Mouse (Mus musculus) adrenal gland (tissue): ENCODE measurements at regions not wholly inside any gene's neighbourhood (a gene's known extent, or its start where the extent isn't known, plus 50 kb on each side); places are given as distances from the start of the nearest gene placed in this dataset.

ENCODE experiments used
- intact Hi-C: fragments of 180-260 bp; cut with DNase I; formaldehyde crosslinking; loops from one replicate; pipeline ENCODE4 v1.15.1; 2025

DNA sequence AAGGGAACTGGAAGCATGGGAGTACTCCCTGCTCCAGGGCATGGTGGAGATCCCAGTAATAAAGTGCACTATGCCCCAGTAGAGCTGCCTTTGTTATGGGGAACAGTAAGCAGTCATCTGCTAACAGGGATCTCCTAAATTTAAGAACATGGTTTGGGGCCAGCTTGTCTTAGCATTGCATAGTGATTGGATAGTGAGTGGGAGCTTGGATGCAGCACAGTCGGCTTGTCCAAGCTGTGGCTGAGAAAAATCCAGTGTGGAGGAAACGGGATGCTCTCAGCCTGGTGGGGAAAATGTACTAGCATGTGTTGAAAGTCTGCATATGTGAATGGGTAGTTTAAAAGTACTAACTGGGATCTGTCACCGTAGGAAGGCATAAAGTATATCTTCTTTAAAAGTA is 326.6 kb upstream of the Apob start:
- intact Hi-C loops = no loop called here

- intact Hi-C loops = no loop called here
Observed at GRCm38 (mm10) chr12:7662027-7662426, 315.4 kb upstream of the Apob start.

GRCm38 (mm10) chr12:7670114-7670513 is 307.3 kb upstream of the Apob start:
- intact Hi-C loops = no loop called here

- intact Hi-C loops = no loop called here
Observed at GRCm38 (mm10) chr12:7670561-7670960, 306.9 kb upstream of the Apob start.

- intact Hi-C loops = no loop called here
Observed at GRCm38 (mm10) chr12:7691996-7692395, 285.5 kb upstream of the Apob start.

DNA sequence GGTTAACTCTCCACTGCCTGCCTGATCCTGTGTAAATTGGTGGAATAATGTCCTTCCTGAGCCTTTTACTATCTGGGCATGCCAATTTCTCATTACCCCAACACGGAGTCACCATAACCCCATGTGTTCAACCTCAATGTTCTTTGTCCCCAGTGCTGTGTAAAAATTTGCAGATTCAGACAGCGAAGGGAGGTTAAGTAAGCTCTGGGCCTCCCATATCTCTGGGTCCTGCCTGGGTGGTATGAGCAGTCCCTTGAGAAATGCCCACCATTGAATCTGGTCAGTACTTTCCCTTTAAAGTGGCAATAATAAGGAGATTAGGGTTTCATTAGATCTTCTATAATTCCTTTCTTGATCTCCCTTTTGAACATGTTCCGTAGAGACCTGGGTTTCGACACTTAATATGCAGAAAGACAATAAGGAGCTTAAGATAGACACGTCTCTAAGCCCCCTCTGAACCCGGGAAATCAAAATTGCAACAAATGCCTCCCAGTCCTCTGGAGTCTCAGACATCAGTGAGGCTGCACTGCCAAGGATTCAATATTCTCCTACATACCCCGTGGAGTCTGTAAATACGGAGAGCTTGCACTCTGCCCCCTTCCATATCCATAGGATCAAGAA is 279.0 kb upstream of the Apob start:
- intact Hi-C loops = no loop called here

- intact Hi-C loops = no loop called here
Observed at GRCm38 (mm10) chr12:7709102-7709501, 268.3 kb upstream of the Apob start.

DNA sequence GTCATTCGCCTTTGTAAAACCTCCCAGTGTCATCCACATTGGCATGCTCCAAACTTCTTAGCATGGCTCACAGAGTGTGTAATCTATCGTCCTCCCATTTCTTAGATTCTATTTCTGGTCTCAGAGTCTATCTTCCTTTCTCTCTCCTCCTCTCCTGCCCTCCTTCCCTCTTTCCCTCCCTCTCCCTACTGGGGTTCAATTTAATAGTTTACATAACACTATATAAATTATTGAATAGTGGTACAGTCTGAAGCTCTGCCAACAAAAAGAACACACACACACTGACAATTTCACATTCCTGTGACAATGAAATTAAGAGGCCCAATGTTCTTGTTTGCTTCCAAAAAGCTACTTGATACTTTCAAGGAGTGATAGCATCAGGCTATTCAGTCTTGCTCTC is 267.6 kb upstream of the Apob start:
- intact Hi-C loops = no loop called here

GRCm38 (mm10) chr12:7715091-7715490 is 262.4 kb upstream of the Apob start:
- intact Hi-C loops = no loop called here

GRCm38 (mm10) chr12:7718556-7718955 is 258.9 kb upstream of the Apob start:
- intact Hi-C loops = no loop called here

- intact Hi-C loops = no loop called here
Observed at GRCm38 (mm10) chr12:7719080-7719479, 258.4 kb upstream of the Apob start.

- intact Hi-C loops = no loop called here
Observed at GRCm38 (mm10) chr12:7724992-7725391, 252.5 kb upstream of the Apob start.

DNA sequence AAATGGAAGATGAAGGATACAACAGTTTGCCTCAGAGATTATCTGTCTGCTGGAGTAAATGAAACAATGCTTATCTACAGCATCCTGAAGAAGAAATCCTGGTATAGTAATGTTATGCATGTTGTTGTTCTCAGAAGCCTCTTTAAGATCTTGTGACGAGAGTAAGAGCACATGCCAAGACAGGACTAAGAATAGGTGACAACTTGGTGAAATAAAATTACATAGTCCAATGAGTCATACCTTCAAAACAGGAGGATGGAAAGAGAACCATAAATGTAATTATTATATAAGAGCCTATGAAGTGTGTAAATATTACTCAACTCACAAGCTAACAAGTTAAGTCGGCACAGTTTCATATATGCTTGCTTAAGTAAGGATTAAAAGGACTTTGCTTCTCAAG is 239.4 kb upstream of the Apob start:
- intact Hi-C loops = no loop called here

DNA sequence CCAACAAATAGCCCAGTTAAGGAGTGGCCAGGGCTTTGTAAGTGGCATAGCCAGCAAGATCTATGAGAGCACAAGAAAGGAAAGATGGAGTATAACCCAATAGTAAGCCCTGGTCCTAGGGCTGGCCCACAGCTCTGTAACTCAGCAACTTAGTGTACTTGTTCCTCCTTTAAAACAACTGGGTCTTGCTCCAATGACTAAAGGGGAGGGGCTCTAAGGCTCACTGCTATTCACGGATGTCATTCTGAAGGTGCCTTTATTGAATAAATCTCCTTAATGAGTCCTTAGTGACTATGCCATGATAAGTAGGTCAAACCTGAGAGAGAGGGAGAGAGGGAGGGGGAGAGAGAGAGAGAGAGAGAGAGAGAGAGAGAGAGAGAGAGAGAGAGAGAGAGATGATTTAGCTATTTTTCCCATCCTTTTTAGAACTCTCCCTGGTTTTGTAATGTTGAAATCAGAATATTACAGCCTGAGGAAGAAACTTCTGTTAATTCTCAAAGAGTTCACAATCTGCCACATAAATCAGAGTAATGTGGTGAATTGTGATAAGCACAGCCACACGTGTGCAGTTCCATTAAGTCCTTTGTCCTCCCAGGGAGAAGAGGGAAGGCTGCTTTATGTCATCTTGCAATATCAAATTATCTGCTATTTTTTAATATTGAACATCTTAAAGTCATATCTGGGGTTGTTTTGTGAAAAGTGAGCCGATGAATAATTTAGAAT is 238.7 kb upstream of the Apob start:
- intact Hi-C loops = no loop called here

DNA sequence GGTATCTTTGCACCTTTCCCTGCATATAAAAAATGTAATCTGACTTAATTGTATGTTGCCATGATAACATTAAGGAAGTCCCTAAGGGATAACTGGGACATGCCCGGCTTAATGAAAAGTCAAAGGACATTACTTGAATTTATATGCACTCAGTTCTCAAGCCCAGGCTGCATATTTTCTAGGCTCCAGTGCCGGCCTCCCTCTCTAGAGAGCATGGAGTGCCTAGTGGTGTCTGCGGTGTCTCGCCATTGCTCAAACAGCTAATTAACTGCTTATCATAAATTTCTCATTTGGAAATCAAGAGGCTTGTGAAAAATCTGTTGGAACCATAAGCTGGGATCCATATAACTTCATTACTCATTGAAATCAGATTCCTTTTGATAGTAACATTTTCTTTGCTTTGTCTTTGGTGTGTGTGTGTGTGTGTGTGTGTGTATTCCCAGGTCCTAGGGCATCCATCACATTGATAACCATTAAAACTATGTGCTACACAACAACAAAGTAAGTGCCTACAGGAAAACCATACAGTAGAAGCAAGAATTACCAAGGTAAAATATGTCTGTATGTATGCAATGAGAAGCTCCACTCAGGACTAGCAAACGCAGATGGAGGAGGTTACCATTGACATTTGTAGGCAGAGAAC is 238.0 kb upstream of the Apob start:
- intact Hi-C loops = no loop called here

DNA sequence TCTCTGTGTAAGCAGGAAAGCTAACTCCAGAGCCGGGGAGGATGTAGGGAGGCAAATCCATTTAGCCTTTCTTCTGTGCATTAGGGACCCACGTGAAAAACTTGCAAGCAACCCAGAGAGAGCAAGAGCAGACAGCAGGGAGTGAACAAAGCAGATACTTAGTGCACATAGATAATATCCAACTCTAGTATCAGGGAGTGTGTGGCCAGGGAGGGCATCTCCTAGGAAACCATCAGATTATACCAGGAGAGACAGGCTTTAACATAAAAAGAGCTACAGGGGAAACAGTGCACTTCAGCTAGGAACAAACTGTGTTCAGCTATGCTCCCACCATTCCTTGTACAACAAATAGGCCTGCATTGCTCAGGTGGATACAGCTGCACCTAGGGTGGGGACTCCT is 230.7 kb upstream of the Apob start:
- intact Hi-C loops = no loop called here

DNA sequence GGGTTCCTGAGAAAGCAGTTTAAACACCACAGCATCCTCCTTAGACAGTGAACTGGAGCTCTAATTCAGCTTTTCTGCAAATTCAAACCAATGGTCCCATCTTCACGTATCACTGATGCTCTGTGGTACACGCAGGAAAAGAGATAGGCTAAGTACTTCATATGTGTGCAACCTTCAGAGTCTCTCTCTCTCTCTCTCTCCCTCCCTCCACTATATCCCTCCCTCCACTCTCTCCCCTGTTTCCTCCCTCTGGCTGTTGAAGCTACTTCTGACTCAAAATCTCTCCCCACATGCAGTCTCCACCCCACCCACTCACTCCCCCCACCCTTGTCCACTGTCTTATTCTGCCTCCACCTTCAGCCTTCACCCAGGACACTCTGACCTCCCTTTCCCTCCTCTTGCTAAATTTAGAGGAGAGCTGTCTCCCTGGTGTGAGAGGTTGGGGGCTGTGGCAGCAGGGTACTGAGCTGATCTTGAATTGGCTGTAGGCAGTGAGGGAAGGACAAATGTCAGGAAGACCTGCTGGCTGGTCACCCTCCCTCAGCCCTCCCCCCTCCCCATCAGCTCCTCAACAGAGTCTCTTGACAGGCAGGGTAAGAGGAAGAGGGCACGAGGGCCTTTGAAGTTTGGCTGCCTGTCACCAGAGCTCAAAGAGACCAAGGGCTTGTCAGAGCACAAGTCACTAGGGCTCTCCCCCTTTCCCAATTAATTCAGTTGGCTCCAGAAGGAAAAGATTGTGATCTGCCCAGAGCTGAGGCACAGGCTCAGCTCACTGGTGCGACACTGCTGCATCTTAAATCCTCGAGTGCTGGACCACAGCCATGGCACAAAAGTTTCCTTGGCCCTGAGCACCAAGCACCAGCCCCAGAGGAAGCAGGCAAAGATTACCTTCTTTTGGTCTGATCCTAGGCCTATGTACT is 227.9 kb upstream of the Apob start:
- intact Hi-C loops = no loop called here

- intact Hi-C loops = no loop called here
Observed at GRCm38 (mm10) chr12:7754861-7755260, 222.6 kb upstream of the Apob start.

GRCm38 (mm10) chr12:7764795-7765697 is 212.4 kb upstream of the Apob start:
- intact Hi-C loops = no loop called here

DNA sequence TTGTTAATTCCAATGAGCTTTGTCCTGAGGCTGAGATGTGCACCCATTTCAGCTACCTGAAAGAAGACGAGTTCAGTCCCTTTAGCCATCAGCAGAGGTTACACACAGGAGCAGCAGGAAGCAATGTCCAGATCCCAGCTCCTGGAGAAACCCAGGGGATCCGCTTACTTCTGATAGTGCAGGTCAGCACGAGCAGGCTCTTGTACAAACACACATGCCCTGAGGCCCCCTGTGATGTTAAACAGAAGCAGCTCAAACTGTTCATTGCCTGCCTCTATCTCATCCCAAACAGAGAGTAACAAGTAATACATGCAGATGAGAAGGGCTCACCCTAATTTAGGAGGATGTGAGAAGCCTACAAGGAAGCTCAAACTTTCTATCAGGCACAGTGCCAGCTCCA is 203.3 kb upstream of the Apob start:
- intact Hi-C loops = no loop called here

- intact Hi-C loops = loop anchor here (5.0 kb wide), 1 partner anchor 201 kb away; the partner anchor contains the start of gene Apob
Observed at GRCm38 (mm10) chr12:7776335-7776734, 201.1 kb upstream of the Apob start.
